Mouse (Mus musculus) ZHBTc4 (cell line): ENCODE results near the gene Olfr612.
"Not testable (repeated sequence)": the region's sequence is repeated elsewhere in the genome, so short reads cannot be mapped to it uniquely, and the experiment has no call there.

Experiments used
- DNase-seq: peaks from one replicate; pipeline ENCODE4 v3.0.0-alpha.2; 2011; ENCODE audit warnings: low read depth, low spot score

Olfr612 gene

DNA sequence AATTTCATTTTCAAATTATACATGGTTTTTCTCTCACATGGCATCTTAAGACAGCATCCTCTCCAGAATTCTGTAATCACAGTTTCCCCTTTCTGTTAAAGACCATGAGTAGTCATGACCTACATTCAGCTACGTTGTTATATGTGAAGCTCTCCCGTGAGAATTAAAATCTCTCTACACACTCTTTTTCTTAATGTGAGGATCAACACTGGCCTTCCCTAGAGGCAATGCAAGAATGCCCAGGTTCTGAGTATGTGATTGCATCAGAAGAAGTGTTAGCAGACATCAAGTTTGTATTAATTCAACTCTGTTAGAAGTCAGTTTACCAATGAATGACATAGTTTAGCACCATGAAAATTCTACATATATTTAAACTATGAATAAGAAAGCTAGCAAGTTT lies at the start of gene Olfr612:
Gene Olfr612, minus strand, starts transcription at position 101 of the 400 bp plus-strand sequence.
- DNase-seq: not testable (repeated sequence)

DNA sequence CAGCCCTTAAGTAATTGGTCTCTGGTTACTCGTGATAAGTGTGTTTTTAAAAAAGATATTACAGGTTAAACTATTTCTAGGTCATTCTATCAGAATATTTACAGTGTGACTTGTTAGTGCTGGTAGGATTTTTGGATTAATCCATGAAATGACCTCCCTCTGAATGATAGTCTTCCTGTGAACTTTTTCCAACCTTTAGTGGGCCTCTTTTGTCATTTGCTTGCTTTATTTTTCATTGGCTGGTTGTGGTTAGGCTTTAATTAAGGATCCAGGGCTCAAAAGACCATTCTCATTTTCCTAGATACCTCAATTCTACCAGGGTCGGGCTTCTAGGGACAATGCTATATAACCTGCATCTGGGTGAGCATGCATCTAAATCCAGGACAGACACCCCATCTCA lies 47.3 kb upstream of the Olfr612 start, which contains the start of gene Olfr618:
Gene Olfr618, plus strand, starts transcription at position 301 of the 400 bp plus-strand sequence.
- no peak for DNase-seq

DNA sequence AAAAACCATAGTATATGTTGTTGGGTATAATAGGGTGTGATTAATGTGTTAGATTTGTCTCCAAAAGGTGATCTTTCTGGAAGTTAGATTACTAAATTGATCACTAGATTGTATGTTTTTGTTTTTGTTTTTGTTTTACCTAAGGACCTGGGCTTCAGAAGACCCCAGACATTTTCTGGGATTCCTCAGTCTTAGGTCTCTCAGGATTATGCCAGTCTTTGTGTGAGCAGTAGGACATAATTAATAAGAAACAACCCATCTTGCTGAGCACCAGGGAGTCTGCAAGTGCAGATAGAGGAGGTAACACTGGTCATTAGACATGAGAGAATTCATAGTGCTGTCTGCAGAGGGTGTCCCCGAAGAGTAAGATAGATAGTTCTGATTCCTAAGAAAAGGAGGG lies 30.2 kb upstream of the Olfr612 start, which contains the start of gene Olfr617:
Gene Olfr617, plus strand, starts transcription at position 301 of the 400 bp plus-strand sequence.
- no peak for DNase-seq

DNA sequence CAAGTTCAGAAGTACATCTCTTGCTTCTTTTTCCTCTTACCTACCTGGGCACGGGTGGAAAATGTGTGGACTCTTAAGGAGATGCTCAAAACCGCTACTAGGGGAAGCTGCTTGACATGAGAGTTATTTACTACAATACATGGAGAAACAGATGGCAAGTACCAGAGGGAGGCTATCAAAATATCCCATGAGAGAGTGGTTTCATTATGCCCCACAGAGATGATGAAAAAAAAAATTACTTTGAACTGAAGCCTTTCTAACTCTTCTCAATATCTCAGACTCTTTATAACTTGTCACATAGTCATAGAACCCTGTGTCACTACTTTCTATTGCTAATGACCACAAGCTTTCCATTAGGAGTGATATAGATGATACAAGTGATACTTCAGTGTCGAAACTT lies 26.5 kb upstream of the Olfr612 start, which contains the start of gene Olfr616:
Gene Olfr616, minus strand, starts transcription at position 101 of the 400 bp plus-strand sequence.
- no peak for DNase-seq

DNA sequence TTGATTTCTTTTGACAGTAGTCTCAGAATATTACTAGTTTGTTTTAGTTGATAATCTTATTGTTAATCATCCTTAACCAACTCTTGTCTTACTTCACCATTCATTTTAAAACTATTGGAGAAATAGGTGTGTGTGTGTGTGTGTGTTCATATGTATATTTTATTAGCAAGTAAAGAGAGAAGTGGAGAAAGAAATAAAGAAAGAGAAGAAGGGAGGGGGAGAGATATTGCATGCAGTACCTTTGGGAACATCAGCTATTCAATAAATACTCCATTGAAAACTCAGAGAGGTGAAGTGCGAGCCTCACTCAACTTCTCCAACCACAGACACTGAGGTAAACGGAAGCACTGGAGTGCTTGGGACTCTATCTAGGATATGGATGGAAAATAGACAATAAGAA lies 13.3 kb upstream of the Olfr612 start, which contains the start of gene Olfr615:
Gene Olfr615, plus strand, starts transcription at position 301 of the 400 bp plus-strand sequence.
- no peak for DNase-seq

DNA sequence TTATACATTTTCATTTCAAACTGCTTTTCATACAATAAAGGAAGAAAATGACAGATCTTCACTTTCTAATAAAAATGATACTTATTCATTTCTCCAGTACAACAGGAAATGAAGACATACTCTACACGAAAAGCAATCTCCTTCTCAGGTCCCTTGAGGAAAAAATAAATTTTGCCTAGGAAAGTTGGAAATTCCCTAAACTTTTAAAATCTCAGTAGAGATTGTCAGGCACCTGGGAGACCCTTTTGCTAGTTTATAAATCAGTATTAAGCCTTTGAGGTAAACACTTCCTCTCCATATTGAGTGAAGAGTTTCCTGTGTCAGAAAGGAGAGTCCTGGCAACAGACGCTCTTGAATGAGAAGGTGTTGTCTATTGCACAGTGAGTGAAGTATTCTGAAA lies 5.3 kb upstream of the Olfr612 start, which contains the start of gene Olfr613:
Gene Olfr613, plus strand, starts transcription at position 301 of the 400 bp plus-strand sequence.
- DNase-seq: no peak

DNA sequence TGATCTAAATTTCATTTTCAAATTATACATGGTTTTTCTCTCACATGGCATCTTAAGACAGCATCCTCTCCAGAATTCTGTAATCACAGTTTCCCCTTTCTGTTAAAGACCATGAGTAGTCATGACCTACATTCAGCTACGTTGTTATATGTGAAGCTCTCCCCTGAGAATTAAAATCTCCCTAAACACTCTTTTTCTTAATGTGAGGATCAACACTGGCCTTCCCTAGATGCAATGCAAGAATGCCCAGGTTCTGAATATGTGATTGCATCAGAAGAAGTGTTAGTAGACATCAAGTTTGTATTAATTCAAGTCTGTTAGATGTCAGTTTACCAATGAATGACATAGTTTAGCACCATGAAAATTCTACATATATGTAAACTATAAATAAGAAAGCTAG lies 21.8 kb downstream of the Olfr612 start, which contains the start of gene Olfr611:
Gene Olfr611, minus strand, starts transcription at position 101 of the 400 bp plus-strand sequence.
- not testable (repeated sequence) for DNase-seq

DNA sequence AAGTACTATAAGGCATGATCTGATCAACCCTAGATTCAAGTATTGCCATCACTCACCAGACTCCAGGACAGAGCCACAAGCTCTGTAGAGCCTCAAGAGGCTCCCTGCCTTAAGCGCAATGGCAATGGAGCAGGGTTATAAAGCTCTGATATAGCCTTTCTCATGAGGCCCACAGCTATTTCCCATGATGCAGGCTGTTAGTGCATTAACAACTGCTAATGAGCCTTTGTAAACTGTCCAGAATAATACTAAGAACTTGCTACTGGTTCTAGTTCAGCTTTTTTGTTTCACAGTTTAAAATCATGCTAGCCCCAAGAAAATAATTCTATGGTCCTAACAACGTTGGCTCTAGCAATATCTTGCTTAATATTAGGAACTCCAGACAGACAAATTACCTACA lies 30.5 kb downstream of the Olfr612 start, which contains the start of gene Olfr610:
Gene Olfr610, minus strand, starts transcription at position 101 of the 400 bp plus-strand sequence.
- no peak for DNase-seq

DNA sequence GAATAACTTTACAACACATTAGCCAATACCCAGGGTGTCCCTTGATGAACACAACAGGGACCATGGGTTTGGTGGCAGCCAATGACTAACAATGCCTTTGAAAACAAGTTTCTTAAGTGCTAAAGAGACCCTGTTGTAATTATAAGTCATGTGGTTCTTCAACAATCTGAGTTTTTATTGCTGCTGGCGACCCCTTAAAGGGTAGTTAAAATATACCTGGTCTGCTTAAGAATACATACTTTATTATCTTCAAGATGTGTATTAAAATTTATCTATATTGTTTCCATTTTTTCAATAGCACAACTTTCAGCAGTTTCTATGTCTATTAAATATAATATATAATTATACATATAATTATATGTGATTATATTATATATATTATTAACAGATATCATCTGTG lies 44.6 kb downstream of the Olfr612 start, which contains the start of gene Olfr609:
Gene Olfr609, minus strand, starts transcription at position 101 of the 400 bp plus-strand sequence.
- DNase-seq: no peak
